Mouse (Mus musculus): ENCODE results near the gene Olfr1414.

- TF ChIP-seq POLR2A (IDR thresholded peaks at IDR 0.05; ENCODE audit: extremely low read depth, insufficient read depth, low read length) (no peak), CTCF (IDR thresholded peaks at IDR 0.05; ENCODE audit: extremely low read depth, insufficient read depth, low read length) (no peak)
Observed at GRCm38 (mm10) chr1:92474066-92474578, 44.3 kb downstream of the Olfr1414 start.
